Mouse (Mus musculus) spleen, adult 2 months (tissue): ENCODE results near the gene Zfp775.

Source experiments
- CTCF ChIP-seq: fragments of 200-500 bp; IDR thresholded peaks from 2 replicates; pipeline ENCODE4 v1.5.1; 2011; ENCODE audit warnings: mild to moderate bottlenecking, inconsistent platforms; ENCODE audit not compliant: insufficient read depth, insufficient read length, insufficient replicate concordance; ENCODE audit errors: extremely low read depth
- POLR2A ChIP-seq: fragments of 200-500 bp; IDR thresholded peaks from 2 replicates; pipeline ENCODE4 v1.6.1; 2011; ENCODE audit warnings: low read depth, low read length, inconsistent platforms

GRCm38 (mm10) chr6:48591221-48591845, 10.5 kb upstream of the Zfp775 start:
- TF ChIP-seq CTCF (no peak), POLR2A (no peak)
